Mouse (Mus musculus): ENCODE results near the gene Fem1a.

Fem1a gene

DNA sequence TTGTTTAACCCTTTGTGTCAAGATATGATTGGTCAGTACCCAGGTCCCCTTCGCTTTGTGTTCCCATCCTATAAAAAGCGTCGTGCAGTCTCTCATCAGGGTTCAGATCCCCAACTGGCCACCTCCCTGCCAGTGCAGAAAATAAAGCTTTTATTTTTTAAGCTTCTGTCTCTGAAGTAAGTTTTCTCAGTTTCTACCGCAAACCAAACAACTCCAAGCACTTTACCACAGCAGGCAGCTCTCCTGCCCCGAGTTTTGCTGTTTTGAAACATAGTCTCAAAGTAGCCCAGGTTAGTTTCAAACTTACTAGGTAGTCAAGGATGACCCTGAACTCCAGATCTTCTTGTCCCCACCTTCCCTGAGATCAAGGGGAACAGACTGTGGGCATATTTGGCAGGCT, 21.7 kb downstream of the Fem1a start:
- in situ Hi-C loops (cut with MboI, MseI) = no loop called here

- in situ Hi-C loops (cut with MboI, MseI) = no loop called here
Observed at GRCm38 (mm10) chr17:56279481-56280155, 23.0 kb downstream of the Fem1a start.

DNA sequence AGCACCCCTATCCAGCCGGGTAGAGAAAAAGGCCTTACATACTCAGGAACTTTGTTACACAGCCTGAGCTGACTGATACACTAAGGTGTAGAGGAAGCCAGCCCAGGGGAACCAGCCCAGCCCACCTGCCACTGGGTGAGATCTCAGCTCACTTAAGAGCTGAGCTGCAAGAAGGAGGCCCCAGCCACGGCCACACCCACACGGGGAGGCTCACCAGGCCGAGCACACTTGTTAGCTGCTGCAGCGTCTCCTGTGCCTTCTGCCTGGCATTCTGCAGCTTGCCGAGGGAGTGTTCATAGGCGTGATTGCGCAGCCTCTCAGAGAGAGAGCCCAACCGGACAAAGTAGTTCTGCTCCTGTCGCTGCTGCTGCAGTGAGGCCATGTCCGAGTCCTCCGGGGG, 24.6 kb downstream of the Fem1a start:
- in situ Hi-C loops (cut with MboI, MseI) = no loop called here

DNA sequence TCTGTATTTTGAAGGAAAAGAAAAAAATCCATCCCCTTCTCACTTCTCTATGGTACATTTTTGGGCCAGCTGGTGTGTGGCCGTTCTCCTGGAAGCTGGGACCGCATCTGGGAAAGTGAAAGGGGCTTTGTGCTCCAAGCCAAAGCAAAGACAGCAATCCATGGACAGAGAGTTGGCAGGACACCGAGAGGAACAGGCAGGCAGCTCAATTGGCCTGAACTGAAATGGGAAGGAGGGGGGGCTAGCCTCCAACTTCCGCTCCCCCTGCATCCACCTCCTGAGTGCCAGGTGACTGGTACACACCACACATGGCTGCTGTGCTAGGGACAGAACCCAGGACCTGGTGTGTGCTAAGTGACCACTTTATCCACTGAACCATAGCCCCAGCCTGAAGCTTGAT, 26.2 kb downstream of the Fem1a start:
- in situ Hi-C loops (cut with MboI, MseI) = no loop called here

DNA sequence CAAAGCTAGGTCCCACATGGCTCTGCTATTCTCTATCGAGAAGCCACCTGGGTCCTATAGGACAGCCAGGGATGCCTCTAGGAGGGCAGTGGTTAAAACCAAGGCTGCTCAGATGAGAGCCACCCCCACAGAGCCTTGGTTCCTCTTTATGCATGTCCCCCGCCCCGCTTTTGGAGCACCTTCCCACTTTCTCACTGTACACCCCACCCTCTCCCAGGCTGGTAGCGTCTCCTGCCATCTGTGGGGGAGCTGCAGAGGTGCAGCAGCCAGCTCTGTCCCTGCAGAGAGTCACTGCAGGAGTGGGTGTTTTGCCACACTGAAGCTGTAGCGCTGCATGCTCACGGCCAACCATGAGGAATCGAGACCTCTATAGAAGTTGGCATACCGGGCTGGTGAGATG, 26.7 kb downstream of the Fem1a start:
- in situ Hi-C loops (cut with MboI, MseI) = no loop called here

DNA sequence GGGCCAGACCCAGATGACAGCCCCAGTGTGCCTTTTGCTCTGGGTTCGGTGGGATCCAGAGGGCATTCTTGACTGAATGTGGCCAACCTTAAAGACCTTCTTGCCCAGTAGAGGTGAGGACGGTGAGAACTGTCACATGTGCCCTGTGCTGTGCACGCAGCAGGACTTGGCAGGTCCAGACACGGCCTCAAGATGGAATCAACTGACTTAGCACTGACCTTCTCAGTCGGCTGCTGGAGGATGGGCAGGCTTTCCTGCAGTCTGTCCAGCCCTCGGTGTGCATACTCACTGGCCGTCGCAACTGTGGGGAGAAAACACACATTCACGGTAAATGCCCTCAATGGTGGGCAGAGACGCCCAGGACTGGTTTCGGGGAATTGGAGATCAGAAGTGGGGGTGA, 29.4 kb downstream of the Fem1a start:
- in situ Hi-C loops (cut with MboI, MseI) = no loop called here

DNA sequence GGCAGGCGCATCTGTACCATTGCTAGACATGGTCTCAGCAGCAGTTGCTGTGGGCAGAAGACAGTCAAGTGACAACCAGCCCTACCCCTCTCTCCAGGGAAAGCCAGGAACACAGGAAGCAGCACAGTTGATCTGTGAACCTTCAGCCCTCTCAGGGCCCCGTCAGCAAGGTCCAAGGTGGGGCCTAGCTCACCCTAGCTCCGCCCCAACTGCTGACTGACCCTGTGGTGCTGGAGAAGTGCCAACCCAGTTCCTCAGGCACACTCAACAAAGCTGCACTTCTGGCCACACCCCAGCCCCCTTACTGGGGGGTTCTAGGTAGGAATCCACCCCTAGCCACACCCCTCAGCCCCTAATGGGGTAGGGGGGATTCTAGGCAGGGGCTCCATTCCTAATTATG, 31.2 kb downstream of the Fem1a start:
- in situ Hi-C loops (cut with MboI, MseI) = no loop called here

GRCm38 (mm10) chr17:56288866-56289265, 32.3 kb downstream of the Fem1a start:
- in situ Hi-C loops (cut with MboI, MseI) = no loop called here

- in situ Hi-C loops (cut with MboI, MseI) = no loop called here
Observed at GRCm38 (mm10) chr17:56289371-56290331, 33.0 kb downstream of the Fem1a start.

GRCm38 (mm10) chr17:56290388-56291170, 34.0 kb downstream of the Fem1a start:
- in situ Hi-C loops (cut with MboI, MseI) = no loop called here

- in situ Hi-C loops (cut with MboI, MseI) = no loop called here
Observed at GRCm38 (mm10) chr17:56291171-56291511, 34.5 kb downstream of the Fem1a start.

DNA sequence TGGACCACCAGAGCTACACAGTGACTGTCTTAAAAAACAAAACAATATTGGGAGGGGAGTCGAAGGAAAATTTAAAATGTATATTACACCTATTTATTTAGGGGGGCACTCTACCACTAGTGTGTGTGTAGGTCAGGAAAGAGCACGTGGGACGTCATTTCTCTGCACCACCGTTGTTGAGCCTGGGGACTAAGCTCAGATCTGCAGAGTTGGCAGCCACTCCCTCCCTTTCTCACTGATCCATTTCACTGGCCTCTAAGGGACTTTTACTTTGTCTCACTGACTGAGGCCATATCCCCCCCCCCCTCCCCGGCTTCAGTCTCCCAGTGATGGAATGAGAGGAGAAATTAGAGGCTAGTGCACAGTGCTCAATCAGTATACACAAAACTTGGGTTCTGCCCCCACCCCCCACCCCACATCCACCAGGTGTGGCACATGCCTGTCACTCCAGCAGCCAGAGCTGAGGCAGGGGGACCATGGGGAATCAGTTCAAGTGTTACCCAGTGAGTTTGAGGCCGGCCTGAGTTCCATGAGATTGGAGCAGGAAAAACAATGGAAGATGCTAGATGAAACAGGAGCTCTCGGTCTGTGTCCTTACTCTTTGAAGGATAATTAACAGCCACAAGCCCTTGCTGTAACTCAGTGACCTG, 35.3 kb downstream of the Fem1a start:
- in situ Hi-C loops (cut with MboI, MseI) = no loop called here

GRCm38 (mm10) chr17:56292531-56293222, 36.1 kb downstream of the Fem1a start, which contains the start of gene Plin3:
TSS of gene Plin3 (minus strand) at chr17:56292873.
- in situ Hi-C loops (cut with MboI, MseI) = no loop called here

- in situ Hi-C loops (cut with MboI, MseI) = no loop called here
Observed at GRCm38 (mm10) chr17:56293291-56293690, 36.7 kb downstream of the Fem1a start.

DNA sequence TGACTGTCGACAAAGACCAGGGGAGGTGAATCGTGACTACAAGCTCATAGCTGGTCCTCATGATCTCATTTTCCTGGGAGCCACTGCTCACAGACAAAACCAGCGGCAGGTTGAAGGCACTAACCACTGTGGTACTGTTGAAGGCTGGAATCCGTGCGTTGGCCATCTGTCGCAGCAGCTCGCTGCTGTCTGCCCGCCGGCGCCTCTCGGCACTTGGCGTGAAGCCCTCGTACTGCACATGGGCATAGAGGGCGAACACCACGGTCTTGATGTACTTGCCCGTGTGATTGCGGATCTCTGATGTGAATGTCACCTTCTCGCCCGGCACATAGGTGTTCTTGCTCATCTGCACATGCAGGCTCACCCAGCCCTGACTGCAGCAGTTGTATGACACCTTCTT, 37.6 kb downstream of the Fem1a start:
- in situ Hi-C loops (cut with MboI, MseI) = no loop called here

DNA sequence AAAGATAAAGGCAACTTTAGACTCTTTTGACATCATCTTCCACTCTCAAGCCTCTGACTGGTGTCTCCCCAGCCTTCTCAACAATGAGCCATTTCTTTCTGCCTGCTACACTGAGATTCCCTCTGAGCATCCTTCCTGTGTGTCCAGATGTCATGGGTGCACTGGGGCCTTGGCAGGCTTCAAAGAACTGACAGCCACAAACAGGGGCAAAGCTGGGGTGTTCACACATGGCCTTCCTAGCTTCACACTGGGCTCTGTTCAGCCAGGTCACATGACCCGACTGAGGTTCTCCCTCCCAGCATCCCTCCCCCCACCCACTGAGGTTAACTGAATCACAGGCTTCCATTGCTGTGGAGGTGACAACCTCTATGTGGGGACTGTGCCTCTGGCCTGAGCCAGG, 39.6 kb downstream of the Fem1a start:
- in situ Hi-C loops (cut with MboI, MseI) = no loop called here

GRCm38 (mm10) chr17:56298238-56298637, 41.6 kb downstream of the Fem1a start:
- in situ Hi-C loops (cut with MboI, MseI) = no loop called here

DNA sequence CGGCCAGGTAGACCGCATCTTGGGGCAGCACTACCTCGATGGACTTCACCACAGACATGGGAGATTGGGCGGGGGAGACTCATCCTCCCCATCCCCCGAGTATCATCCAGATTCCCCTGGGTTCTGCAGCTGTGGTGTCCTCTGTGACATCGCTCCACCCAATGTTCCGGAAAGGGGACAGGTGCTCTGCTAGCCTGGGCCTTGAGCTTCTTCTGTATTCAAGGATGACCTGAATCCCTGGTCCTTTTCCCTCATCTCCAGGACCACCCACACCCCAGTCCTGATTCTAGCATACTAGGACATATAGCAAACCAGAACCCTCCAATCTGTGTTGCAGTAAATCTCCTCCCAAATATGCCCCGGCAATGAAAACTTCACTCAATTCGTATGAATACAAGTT, 43.6 kb downstream of the Fem1a start, which contains the start of gene Arrdc5:
TSS of gene Arrdc5 (minus strand) at position 101 of the 400 bp plus-strand sequence.
- in situ Hi-C loops (cut with MboI, MseI) = no loop called here

DNA sequence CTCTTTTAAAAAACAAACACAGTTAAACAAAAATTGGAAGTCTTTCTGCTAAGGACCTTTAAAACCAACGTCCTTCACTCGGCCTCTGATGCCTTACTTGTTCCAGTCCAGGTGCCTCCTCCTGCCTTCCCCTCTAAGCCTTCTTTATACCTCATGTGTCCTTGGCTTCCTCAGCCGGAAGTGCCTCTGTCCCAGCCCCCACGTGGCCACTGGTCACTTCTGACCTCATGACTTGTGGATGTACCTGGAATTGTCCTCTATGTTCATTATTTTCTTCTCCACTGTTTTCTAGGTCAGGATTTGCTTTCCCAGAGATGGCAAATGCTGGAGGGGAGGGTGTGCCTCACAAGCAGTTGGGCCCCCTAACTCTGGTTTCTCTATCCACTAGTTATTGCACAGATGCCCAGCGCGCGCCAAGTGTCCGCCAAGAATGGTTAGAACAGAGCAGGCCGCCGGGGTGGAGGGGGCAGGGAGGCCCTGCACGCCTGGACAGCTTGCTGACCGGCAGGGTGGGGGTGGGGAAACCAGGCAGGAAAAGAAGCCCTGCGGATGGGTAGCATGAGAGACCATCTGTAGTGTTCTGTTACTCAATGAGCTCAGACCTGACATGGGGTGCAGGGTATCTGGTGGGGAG, 45.9 kb downstream of the Fem1a start:
- in situ Hi-C loops (cut with MboI, MseI) = no loop called here

DNA sequence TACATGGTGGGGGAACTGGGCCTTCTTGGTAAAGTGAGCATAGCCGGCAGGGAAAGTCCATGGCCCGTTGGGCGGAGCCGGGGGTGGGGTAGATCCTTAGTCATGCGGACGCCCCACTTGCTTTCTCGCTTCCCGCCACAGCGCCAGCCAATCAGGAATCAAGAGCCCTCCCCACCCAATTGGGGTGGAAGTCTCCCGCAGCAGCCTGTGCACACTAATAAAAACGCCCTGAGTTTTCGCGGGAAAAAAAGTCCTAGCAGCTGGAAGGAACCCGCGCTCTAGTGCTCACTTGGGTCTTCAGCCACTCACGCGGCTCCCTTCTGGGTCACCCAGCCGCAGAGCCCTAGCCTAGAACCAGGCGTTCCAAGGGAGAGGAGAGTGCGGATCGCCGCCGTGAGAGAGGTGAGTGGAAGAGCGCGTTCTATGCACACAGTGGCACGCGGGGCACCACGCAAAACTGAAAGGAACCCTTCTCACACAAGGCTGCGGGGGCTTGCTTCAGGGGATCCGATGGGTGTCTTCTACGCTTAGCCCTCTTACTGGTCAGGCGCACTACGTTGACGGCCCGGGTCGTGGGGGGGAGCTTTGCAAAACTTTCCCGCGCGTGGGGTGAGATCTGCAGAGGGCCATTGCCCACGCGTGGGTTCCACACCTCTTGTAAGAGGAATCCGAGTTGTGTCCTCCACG, 46.7 kb downstream of the Fem1a start, which contains the start of gene Uhrf1:
TSS of gene Uhrf1 (plus strand) at position 162 of the 687 bp plus-strand sequence.
- in situ Hi-C loops (cut with MboI, MseI) = no loop called here
